Mouse (Mus musculus): ENCODE results near the gene Zyg11b.
A peak's percentile ranks its signal among the peaks of the same experiment; 100 is the strongest.

The Zyg11b gene

DNA sequence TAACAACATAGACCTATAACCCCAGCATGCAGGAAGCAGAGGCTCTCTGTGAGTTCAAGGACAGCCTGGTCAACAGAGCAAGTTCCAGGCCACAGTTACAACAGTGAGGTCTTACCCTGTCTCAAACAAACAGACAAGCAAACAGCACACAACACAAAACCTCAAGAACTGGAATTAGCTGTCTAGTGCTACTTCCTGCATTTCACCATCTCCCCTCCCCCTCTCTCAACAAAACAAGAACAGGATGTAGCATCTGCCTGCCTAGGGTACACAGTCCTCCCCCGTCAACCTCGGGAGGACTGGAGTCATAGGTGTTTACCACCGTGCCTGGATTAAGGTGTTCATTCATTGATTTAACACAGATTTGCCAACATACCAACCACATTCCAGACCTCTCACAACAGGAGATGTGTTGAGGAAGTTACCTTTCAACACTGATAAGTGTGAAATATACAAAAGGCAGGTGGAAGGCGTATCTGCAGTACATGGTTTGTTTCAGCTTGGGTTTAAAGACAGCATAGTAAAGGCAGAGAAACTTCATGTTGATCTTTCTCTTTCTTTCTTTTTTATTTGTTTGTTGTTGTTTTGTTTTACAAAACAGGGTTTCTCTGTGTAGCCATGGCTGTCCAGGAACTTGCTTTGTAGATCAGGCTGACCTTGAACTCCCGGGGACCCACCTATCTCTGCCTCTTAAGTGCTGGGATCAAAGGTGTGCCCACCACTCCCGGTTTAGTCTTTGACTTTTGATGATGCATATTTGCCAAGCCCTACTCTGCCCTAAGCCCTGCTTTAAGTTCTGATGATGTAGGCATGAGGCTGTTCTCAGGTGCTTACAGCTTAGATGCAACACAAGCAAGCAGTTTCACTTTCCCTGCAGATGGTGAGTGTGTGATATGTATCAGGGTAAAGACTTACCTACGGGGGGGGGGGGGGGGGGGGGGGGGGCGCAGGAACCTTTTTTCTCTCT, 18.0 kb upstream of the Zyg11b start:
- DNase-seq (ENCODE audit: low read depth), result peak; percentile 92

DNA sequence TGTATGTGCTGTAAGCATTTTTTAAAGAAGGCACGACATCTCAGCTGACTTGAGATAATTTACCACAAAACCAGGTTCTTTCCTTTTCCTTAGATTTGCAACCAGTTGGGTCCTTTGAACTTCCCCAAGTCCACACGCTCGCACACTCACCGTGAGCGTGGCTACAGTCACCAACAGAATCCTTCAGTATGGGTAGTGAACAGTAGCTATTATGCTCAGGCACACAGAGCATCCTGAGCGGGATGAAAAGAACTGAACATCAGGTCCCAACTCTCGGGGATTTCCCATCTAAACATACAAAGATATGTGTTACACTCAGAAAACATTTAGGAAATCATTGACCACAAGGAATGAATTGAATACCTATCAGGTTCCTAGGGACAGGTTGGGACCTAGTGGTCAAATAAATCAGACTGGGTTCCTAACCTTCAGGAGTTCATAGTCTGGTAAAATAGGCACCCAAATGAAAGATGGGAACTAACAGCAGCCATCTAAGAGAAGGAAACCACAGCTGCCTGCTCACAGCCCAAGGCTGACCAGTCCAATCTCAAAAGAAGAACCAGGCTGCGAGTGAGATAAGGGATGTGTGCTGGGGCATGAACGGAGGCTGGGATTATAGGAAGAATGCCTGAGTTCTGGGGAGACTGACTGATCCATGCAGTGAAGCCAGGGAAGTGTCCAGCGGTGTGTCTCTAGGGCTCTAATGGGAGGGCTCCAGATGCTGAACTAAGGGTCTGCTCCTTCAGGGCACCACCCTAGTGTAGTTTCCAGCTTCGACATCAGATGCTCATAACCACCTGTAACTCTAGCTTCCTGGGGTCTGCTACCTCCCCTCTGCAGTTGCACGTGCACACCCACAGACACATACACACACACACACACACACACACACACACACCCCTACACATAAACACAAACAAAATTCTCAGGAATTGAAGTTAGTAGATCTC, 17.0 kb upstream of the Zyg11b start:
- peak; percentile 64 for DNase-seq (ENCODE audit: low read depth)

DNA sequence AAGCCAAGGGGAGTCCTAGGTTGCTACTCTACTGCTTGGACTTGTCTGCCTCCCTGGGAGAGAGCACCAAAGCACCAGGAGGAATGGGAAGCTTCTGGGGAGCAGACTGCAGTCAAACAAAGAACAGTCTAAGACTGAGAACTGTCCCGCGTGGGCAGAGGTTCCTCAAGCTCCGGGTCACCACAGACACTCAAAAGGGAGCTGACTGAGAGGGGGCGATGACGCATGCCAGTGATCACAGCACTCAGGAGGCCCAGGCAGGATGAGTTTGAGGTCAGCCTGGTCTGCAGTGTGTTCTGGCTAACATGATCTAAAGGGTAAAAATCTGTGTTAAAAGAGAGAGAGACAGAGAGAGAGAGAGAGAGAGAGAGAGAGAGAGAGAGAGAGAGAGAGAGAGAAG, 13.1 kb upstream of the Zyg11b start:
- DNase-seq (ENCODE audit: low read depth), result no peak

DNA sequence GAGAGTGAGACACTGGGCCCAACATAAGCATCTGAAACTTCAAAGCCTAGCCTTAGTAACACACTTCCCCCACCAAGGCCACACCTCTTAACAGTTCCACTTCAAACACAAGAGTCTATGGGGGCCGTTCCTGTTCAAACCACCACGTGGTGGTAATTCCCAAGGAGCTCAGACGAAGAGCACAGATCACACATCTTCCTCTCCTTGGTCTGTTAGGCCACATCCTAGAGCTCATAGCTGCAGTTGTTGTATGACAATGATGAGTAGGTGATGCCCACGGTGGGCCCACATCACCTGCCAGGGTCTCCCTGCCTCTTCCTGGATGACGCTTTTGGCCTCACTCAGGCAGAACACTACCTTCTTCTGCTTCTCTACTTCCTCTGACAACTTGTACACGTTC, 9.8 kb upstream of the Zyg11b start:
- DNase-seq (ENCODE audit: low read depth), result peak; percentile 81

DNA sequence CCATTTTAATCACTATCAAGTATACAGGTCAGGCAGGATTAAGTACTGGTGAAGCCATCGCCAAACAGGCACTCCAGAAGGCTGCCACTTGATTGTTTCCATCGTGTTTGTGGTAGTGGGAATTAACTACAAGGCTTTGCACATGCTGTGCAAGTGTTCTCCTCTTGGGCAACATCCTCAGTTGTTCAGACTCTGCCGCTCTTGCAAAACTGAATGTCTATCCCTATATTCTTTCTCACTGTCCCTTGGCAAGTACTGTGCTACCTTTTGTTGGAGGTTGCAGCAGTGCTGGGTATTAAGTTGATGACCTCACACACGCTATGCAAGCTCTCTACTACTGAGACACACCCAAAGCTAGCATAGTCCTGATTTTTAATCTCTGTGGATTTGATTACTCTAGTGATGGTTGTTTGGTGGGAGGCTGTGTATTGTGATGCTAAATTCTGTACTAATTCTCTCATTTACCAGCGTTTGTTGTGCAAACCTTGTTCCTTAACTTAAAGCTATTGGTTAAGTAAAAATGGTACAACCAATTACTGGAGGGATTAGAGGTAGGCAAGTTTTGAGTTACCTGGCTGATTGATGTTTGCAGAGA, 1.5 kb upstream of the Zyg11b start:
- peak; percentile 20 for DNase-seq (ENCODE audit: low read depth)

DNA sequence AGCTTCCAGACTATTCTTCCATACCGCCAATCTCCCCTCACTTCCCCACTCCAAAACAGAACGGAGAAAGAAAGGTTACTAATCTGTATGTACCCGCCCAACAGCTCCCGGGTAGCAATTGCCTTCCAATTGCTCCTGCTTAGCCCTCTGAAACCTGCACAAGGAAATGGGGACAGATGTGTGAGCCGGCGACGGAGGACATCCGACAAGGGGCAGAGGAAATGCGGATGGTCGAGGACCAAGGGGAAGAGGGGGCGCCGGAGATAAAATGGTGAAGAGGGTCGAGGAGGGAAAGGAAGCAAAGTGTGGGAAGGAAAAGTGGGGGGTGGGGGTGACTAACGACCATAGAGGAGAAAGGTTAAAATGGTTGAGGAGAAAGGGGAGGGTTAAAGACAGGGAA, 630 bp downstream of the Zyg11b start:
- DNase-seq (ENCODE audit: low read depth), result peak; percentile 49

DNA sequence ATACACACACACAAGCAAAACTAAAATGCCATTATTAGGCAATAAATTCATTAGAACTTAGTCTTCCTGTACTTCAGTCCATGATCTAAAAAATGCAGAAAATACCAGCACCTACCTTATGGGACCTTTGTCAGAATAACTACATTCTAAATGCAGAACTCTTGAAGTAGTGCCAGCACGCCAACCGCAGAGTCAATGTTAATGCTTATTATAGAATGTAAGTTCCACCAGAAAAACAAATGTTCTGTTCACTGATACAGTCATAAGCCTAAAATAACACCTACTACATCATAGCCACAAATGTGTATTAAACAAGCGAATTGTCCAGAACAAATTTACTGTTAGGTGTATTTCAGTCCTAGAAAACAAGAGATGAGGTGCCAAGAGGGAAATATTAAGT, 23.9 kb downstream of the Zyg11b start:
- DNase-seq (ENCODE audit: low read depth), result no peak

DNA sequence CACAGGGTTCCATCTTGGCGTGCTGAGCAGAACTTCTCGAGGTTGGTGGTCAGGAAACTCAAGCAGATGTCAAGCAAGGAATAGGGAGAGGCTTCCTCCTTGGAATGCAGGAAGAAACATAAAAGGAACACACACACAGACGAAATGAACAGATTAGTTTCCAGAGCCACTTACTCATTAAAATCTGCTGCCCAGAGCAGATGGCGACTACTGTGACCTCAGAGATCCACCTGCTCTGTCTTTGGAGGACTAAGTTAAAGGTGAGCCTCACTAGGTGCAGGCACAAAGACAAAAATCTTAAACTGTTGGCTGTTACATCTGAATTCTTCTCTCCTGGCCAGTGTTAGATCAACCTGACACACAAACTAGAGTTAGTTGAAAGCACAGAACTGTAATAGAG, 28.6 kb downstream of the Zyg11b start:
- no peak for DNase-seq (ENCODE audit: low read depth)

DNA sequence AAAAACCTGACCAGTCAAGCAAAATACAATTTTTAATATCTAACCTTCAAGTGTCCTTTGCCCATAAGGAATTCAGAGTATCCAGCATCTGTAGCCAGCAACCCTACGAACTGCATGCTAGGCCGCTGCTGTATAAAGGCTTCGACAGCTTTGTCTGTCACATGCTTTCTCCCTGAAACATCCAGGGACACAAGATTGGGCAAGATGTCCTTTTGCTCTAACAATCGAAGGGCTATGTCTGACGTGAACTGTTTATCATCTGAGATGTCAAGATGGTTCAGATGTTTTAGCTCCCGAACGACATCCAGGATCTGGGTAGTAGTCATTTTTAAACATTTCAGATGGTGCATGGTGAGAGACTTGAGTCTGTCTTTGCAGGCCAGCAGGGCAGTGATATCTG, 35.1 kb downstream of the Zyg11b start:
- no peak for DNase-seq (ENCODE audit: low read depth)

DNA sequence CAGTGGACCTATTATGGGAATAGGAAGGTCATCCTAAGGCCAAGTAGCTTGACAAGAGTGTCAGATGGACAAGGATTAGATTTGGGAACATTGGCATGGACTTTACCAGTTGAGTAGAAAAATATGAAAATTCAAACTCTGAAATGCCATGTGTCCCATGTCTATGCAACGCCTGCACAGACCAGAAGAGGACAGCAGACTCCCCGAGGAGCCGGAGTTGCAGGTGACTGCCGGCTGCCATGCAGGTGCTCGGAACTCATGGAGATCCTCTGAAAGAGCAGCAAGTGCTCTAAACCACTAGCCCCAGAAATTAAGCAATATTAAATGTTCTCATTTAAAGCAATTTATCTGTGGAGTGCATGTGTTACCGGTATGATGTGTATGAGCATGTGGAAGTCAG, 47.6 kb downstream of the Zyg11b start:
- DNase-seq (ENCODE audit: low read depth), result peak; percentile 22

DNA sequence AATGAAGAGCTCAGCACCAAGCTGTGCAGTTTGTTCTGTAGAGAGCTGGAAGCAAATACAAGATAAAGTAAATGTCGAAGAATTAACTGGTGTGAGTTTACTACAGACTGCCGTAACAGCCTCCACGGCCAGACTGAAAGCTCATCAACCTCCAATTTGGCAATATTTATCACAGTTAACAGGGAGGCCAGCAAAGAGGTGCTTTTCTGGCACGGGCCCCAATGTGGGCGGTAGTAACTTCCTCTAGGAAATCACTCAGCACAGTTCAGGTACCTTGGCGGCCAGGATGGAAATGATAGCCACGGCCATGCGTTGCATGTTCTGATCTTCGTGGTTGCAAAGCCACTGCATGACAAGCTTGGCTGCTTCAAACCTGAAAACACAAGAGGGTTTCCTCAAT, 50.4 kb downstream of the Zyg11b start:
- DNase-seq (ENCODE audit: low read depth), result no peak

DNA sequence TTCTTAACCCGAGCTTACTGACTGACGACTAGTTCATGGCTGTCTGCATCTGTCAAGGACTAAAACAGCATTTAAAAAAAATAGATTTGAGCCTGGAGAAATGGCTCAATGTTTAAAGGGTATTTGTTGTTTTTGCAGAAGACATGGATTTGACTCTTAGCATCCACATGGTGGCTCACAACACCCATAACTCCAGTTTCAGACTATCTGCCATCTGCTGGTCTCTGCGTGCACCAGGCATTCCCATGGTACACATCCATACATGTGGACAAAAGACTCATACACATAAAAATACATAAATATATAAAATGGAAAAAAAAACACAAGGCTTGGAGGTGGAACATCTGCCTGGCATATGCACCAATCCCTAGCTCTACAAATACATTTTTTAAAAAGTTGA, 51.6 kb downstream of the Zyg11b start:
- no peak for DNase-seq (ENCODE audit: low read depth)

DNA sequence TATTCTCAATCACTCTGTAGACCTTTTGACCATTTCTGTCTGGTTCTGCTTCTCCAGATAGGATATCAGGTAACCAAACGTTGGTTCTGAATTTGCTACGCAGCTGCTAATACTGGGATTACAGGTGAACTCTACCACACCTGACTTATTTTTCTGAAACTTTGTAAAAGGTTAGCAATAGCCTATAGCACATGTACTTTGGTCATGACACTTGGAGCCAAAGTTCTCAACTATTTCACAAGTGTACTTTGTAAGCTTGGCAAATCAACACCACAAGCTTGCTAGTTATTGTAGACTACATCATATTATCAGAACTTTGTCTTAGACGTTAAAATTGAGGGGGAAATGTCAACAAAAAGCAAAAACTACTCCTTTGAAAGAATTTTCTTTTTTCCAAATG, 67.2 kb downstream of the Zyg11b start:
- no peak for DNase-seq (ENCODE audit: low read depth)

DNA sequence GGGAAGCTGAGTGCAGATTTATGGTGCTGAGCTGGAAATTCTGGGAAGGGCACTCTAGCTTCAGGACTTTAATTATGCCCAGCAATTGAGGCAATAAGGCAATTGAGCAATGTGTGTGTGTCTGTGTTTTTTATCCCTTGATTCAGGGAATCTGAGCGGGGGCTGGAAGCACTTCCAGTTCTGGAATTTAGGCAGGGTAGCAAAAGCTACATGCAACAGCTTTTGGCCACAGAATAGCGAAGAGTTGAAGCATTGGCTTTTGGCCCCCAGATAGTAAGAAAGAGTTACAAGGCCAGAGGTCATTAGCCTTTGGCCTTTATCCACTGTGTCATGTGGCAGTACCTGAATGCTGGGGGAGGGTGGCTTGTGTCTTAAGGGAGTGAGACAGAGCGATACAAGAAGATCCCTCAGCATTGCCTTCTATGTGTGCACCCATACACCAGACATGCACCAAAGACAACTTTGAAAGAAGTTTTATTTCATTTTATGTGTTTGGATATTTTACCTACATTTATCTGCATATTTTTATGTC, 75.5 kb downstream of the Zyg11b start:
- DNase-seq (ENCODE audit: low read depth), result no peak

DNA sequence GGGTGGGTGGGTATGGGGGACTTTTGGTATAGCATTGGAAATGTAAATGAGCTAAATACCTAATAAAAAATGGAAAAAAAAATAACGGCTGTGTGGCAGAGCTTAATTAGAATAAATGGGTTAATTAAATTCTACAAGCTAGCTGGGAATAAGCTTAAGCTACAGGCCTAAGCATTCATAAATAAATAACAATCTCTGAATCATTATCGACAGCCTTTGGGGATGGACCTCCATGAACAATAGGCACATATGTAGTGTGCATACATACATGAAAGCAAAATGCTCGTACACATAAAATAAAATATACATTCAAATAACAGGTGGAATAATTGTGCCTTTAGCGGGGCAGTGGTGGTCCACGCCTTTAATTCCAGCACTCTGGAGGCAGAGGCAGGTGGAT, 78.4 kb downstream of the Zyg11b start:
- DNase-seq (ENCODE audit: low read depth), result no peak

DNA sequence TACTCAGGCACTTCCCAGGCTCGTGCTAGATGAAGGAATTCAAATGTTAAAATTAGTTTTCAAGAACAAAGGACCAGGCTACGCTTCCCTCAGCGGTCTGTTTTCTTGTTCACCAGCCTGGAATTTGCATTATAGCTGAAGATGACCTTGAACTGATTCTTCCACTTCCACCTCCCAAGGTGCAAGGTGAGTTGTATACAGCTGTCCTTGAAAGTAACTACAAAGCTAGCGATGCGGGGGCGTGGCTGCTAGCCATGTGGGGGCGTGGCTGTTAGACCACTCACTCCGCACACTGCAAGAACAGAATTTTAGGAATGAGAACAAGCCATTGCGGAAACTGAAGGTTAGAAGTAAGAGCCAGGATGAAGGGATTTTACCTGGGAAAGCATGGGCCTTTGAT, 81.9 kb downstream of the Zyg11b start:
- DNase-seq (ENCODE audit: low read depth), result no peak

DNA sequence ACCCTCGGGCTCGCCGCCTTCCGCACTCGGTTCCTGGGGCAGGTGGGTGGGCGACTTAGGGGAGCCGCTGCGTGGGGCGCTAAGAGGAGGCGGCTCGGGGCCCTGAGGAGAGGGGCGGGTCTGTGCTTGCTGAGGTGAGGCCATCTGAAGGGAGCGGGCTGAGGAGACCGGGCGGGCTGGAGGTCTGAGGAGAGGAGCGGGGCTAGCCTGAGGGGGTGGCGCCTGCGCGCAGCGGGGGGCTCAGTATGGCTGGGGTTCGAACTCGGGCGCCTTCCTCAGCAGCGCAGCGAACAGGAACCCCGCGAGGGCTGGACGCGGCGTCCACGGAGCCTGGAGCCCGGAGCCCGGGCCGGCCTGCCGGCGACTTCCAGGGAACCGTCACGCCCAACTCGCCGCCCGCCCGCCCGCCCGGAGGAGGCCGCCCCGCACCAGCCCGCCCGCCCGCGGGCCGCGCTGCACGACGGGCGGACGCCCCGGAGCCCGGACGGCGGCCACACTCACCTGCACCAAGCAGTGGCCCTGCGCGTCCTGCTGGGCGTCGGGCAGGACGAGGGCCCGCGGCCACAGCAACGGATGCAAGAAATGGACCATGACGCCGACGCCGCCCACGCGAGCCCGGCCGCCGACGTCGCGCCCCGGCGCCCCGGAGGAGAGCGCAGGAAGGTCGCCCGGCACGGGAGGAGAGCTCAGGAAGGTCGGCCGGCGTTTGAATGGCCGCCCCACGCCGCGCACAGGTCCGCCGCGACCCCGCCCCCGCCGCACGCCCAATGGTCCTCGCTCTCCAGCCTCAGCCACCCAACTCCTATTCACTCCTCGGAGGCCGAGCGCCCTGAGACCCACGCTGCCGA, 83.3 kb downstream of the Zyg11b start, which contains the start of gene Zyg11a:
Gene Zyg11a (minus strand): TSS at position 717 of the 848 bp plus-strand sequence.
- no peak for DNase-seq (ENCODE audit: low read depth)

DNA sequence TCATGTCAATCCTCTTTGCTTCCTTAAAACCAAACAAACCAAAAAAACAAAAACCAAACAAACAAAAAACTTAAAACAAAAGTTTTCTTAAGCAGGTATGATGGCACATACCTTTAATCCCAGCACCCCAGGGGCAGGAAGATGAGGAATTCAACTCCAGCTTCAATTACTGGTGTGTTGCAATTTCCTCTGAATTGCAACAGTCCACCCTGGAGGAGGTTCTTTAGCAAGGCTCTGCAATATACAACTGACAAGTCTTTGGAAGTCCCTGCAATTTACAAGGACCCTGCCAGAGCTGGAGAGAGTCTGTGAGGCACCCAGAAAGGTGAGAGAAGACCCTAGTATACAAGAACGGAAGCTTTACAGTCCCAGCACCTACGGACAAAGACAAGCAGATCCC, 87.9 kb downstream of the Zyg11b start:
- DNase-seq (ENCODE audit: low read depth), result no peak

DNA sequence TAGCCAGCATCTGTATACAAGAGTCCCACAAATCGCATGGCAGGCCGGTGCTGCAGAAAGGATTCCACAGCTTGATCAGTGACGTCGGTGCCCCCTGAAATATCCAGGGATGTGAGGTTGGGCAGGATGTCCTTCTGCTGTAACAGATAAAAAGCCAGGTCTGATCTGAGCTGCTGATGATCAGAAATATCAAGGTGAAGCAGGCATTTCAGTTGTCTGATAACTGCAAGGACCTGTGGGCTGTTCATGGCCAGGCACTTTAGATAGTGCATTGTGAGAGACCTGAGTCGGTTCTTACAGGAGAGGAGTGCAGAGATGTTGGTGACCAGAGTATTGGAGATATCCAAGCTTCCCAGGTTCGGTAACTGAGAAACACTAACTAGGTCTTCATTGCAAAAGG, 96.3 kb downstream of the Zyg11b start:
- no peak for DNase-seq (ENCODE audit: low read depth)

DNA sequence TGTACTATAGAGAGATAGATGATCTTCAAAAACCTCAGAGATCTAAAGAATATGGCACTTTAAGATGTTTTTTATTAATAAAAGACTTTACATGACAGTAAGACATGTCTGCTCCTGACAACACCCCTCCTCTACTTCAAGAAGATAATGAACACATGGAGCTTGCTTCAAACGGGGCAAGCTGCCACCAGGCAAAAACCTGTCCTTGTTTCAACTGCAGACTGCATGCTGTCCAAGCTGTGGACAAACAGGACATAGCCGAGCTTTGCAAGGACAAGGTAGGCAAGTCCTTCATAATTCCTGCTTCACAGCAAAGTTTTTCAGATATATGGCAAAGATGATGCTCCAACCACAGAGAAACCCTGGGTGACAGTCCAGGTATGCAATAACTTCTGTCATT, 101.7 kb downstream of the Zyg11b start:
- DNase-seq (ENCODE audit: low read depth), result no peak

DNA sequence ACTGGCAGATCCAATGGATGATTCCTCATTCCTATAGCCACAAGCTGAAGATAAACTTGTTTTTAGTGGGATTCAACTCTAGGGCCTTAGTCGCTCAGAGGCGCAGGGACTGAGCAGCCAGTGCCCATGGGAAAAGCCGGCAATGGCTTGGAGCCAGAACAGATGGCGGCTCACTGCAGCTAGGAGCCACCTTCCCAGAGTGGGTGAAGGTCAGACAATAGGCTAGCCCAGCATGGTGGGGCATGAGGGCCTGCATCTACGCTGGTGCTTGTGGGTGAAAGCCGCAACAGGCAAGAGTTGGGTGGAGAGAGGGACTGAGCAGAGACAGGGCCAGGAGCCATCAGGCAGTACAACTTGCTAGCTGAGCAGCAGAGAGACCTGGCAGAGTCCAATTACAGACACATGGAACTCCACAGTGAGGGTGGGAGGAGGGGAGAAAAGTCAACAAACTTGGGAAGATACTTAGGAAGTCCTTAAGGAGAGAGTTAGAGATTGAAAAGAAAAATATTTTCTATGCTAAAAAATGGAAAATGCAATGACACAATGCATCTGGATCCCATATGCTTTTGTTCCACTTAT, 104.5 kb downstream of the Zyg11b start:
- DNase-seq (ENCODE audit: low read depth), result no peak
